Mouse (Mus musculus) midbrain, embryonic 10.5 days (tissue): ENCODE results near the gene Ercc6. TPM values are rescaled to one million over a fixed set of nuclear protein-coding genes. Genes with fewer than 3 reads are reported as not detected.
A peak's percentile ranks its signal among the peaks of the same experiment; 100 is the strongest.

Experiments
- DNase-seq: peaks from one replicate; pipeline ENCODE4 v3.0.0-alpha.2; 2017; ENCODE audit warnings: low spot score
- H3K27ac ChIP-seq: fragments of 300-500 bp; sonication (generic); replicated peaks from 2 replicates; pipeline ENCODE4 v1.5.1; 2016; ENCODE audit warnings: mild to moderate bottlenecking
- H3K27me3 ChIP-seq: fragments of 300-500 bp; sonication (generic); 2 replicates; pipeline ENCODE4 v1.6.1; 2016; ENCODE audit warnings: low read depth, mild to moderate bottlenecking; ENCODE audit not compliant: poor library complexity, severe bottlenecking
- H3K36me3 ChIP-seq: fragments of 300-500 bp; sonication (generic); 2 replicates; pipeline ENCODE4 v1.6.1; 2016; ENCODE audit warnings: mild to moderate bottlenecking, moderate library complexity
- H3K4me1 ChIP-seq: fragments of 300-500 bp; sonication (generic); 2 replicates; pipeline ENCODE4 v1.6.1; 2016
- H3K4me3 ChIP-seq: fragments of 300-500 bp; sonication (generic); 2 replicates; pipeline ENCODE4 v1.5.1; 2016; ENCODE audit warnings: mild to moderate bottlenecking, moderate library complexity
- H3K9me3 ChIP-seq: fragments of 300-500 bp; sonication (generic); replicated peaks from 2 replicates; pipeline ENCODE4 v1.6.1; 2016; ENCODE audit warnings: mild to moderate bottlenecking
- WGBS: fragments of 180-500 bp; shearing (Covaris S2); methylation state at CpG from one replicate; pipeline ENCODE4 v1.1.7; 2016; 5-methylcytosine and 5-hydroxymethylcytosine counted together
- polyA plus RNA-seq: library from polyadenylated mRNA; unstranded; fragments of >200 nt; fragmentation: Nextera tagmentation; extraction: Ambion mirVana; gene quantifications from 2 replicates; pipeline ENCODE4 v1.2.1, GENCODE M21; 2016

Ercc6 gene
- polyA plus RNA-seq, 1 experiment from 2014 or later, result 26.0 TPM

- H3K4me1 ChIP-seq, result no peaks in the 10 kb centered on the region
- H3K4me3 ChIP-seq, result no peak overlapping the region
- no peaks in the 10 kb centered on the region for H3K9me3 ChIP-seq
- peaks cover 64% of the 10 kb centered on the region for H3K36me3 ChIP-seq
- H3K27me3 ChIP-seq, result no peaks in the 10 kb centered on the region
- no peak overlapping the region for H3K27ac ChIP-seq
- no peak for DNase-seq
- WGBS, result 84% methylated on average over 5 of the region's 5 CpGs
Measured at GRCm38 (mm10) chr14:32551854-32552253, 38.5 kb downstream of the Ercc6 start.

GRCm38 (mm10) chr14:32553198-32553903, 40.0 kb downstream of the Ercc6 start:
- WGBS, result 86% methylated on average over 10 of the region's 10 CpGs
- Histone ChIP-seq H3K9me3 (no peaks in the 10 kb centered on the region), H3K36me3 (peaks cover 56% of the 10 kb centered on the region), H3K27ac (no peak overlapping the region), H3K4me3 (no peak overlapping the region), H3K4me1 (no peaks in the 10 kb centered on the region), H3K27me3 (no peaks in the 10 kb centered on the region)
- DNase-seq, result no peak

GRCm38 (mm10) chr14:32554860-32555526, 41.7 kb downstream of the Ercc6 start:
- Histone ChIP-seq H3K4me1 (no peaks in the 10 kb centered on the region), H3K27me3 (no peaks in the 10 kb centered on the region), H3K36me3 (peaks cover 61% of the 10 kb centered on the region), H3K27ac (no peak overlapping the region), H3K4me3 (no peak overlapping the region), H3K9me3 (no peaks in the 10 kb centered on the region)
- DNase-seq, result no peak
- 89% methylated on average over 8 of the region's 8 CpGs for WGBS

- Histone ChIP-seq H3K36me3 (peaks cover 81% of the 10 kb centered on the region), H3K4me3 (no peak overlapping the region), H3K27ac (no peak overlapping the region), H3K4me1 (no peaks in the 10 kb centered on the region), H3K9me3 (no peaks in the 10 kb centered on the region), H3K27me3 (no peaks in the 10 kb centered on the region)
- no peak for DNase-seq
- 96% methylated on average over 3 of the region's 3 CpGs for WGBS
Measured at GRCm38 (mm10) chr14:32561428-32561827, 48.1 kb downstream of the Ercc6 start.

- WGBS, result 89% methylated on average over 6 of the region's 6 CpGs
- H3K27ac ChIP-seq, result no peak overlapping the region
- H3K9me3 ChIP-seq, result no peaks in the 10 kb centered on the region
- no peak overlapping the region for H3K4me3 ChIP-seq
- no peaks in the 10 kb centered on the region for H3K27me3 ChIP-seq
- H3K4me1 ChIP-seq, result no peaks in the 10 kb centered on the region
- DNase-seq, result no peak
- peaks cover 92% of the 10 kb centered on the region for H3K36me3 ChIP-seq
Measured at GRCm38 (mm10) chr14:32563661-32564060, 50.3 kb downstream of the Ercc6 start.

GRCm38 (mm10) chr14:32572519-32572918, 59.2 kb downstream of the Ercc6 start:
- H3K9me3 ChIP-seq, result no peaks in the 10 kb centered on the region
- no peak overlapping the region for H3K27ac ChIP-seq
- no peaks in the 10 kb centered on the region for H3K4me1 ChIP-seq
- H3K36me3 ChIP-seq, result peaks cover 85% of the 10 kb centered on the region
- H3K4me3 ChIP-seq, result no peak overlapping the region
- no peaks in the 10 kb centered on the region for H3K27me3 ChIP-seq
- DNase-seq, result no peak
- WGBS, result 57% methylated on average over 8 of the region's 8 CpGs

- H3K4me3 ChIP-seq, result no peak overlapping the region
- DNase-seq, result no peak
- H3K4me1 ChIP-seq, result no peaks in the 10 kb centered on the region
- no peaks in the 10 kb centered on the region for H3K27me3 ChIP-seq
- no peaks in the 10 kb centered on the region for H3K9me3 ChIP-seq
- H3K27ac ChIP-seq, result no peak overlapping the region
- peaks cover 51% of the 10 kb centered on the region for H3K36me3 ChIP-seq
- WGBS, result 97% methylated on average over 2 of the region's 2 CpGs
Measured at GRCm38 (mm10) chr14:32578420-32578819, 65.1 kb downstream of the Ercc6 start.

GRCm38 (mm10) chr14:32583696-32584095, 70.4 kb downstream of the Ercc6 start:
- H3K9me3 ChIP-seq, result no peaks in the 10 kb centered on the region
- peaks cover 5% of the 10 kb centered on the region for H3K36me3 ChIP-seq
- WGBS, result 93% methylated on average over 9 of the region's 9 CpGs
- 0 out of 2 replicates have a peak, but pooled peaks cover 7% of the 10 kb centered on the region for H3K27me3 ChIP-seq
- DNase-seq, result no peak
- no peak overlapping the region for H3K27ac ChIP-seq
- H3K4me3 ChIP-seq, result no peak overlapping the region
- H3K4me1 ChIP-seq, result 0 out of 2 replicates have a peak, but pooled peaks cover 5% of the 10 kb centered on the region

- Histone ChIP-seq H3K36me3 (no peaks in the 10 kb centered on the region), H3K4me3 (no peak overlapping the region), H3K27me3 (peaks cover 13% of the 10 kb centered on the region; the same call in 1 of the 2 replicates), H3K27ac (no peak overlapping the region), H3K9me3 (no peaks in the 10 kb centered on the region), H3K4me1 (0 out of 2 replicates have a peak, but pooled peaks cover 5% of the 10 kb centered on the region)
- DNase-seq, result peak; percentile 76
- WGBS, result 14% methylated on average over 10 of the region's 10 CpGs
Measured at GRCm38 (mm10) chr14:32587013-32587784, 73.9 kb downstream of the Ercc6 start.

- Histone ChIP-seq H3K4me1 (0 out of 2 replicates have a peak, but pooled peaks cover 5% of the 10 kb centered on the region), H3K27me3 (peaks cover 44% of the 10 kb centered on the region), H3K36me3 (no peaks in the 10 kb centered on the region), H3K9me3 (no peaks in the 10 kb centered on the region), H3K27ac (no peak overlapping the region), H3K4me3 (no peak overlapping the region)
- no peak for DNase-seq
- WGBS, result 67% methylated on average over 3 of the region's 3 CpGs
Measured at GRCm38 (mm10) chr14:32590377-32590776, 77.1 kb downstream of the Ercc6 start.

GRCm38 (mm10) chr14:32597232-32598231, 84.2 kb downstream of the Ercc6 start:
- H3K27me3 ChIP-seq, result peaks cover 99% of the 10 kb centered on the region
- H3K27ac ChIP-seq, result no peak overlapping the region; the same call in 1 of the 2 replicates
- peak overlapping the region; percentile 52 for H3K4me3 ChIP-seq
- no peaks in the 10 kb centered on the region for H3K36me3 ChIP-seq
- no peaks in the 10 kb centered on the region for H3K9me3 ChIP-seq
- WGBS, result under 1% methylated on average over 78 of the region's 78 CpGs
- H3K4me1 ChIP-seq, result peaks cover 37% of the 10 kb centered on the region
- peak; percentile 85 for DNase-seq
